Mouse (Mus musculus): ENCODE measurements around the gene Cox19. TPM values are rescaled to one million over a fixed set of nuclear protein-coding genes. Genes with fewer than 3 reads are reported as not detected.

Gene Cox19
- polyA plus RNA-seq, 1 experiment from 2014 or later: 93.2 TPM

DNA sequence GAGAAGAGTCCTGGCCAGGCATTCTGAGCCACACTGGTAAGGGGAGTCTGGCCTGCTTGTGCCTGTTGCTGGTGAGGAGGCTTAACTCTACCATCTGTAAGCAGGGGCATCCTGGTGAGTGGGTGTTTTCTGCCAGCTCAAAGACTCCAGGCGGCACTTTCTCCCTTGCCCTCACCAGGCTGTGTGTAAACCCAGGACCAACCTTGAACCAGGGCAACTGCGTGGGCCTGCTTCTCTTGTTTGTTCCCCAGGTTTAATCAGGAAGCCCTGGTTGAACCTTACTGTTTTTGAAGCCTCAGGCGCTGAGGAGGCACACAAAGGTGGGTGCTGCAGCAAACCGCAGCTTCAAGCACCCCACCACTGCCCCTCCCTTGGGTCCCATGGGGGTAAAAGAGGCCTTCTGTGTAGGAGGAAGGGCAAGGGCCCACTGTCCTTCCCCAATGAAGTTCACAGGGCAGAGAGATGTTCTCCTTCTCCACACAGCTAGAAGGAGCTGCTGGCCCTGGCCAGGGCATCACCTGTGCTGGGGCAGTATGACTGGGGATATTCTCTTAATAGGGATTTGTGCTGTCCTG, 16.8 kb upstream of the Cox19 start:
- Histone ChIP-seq H3K4me3 (no peak overlapping the region), H3K27ac (no peak overlapping the region), H3K36me3 (no peaks in the 10 kb centered on the region), H3K9me3 (no peaks in the 10 kb centered on the region), H3K27me3 (ENCODE audit: insufficient read depth, poor library complexity, severe bottlenecking) (0 out of 2 replicates have a peak, but pooled peaks cover 19% of the 10 kb centered on the region), H3K4me1 (peaks cover 63% of the 10 kb centered on the region)
- DNase-seq (ENCODE audit: low spot score): no peak
- 93% methylated on average over 4 of the region's 4 CpGs for WGBS

DNA sequence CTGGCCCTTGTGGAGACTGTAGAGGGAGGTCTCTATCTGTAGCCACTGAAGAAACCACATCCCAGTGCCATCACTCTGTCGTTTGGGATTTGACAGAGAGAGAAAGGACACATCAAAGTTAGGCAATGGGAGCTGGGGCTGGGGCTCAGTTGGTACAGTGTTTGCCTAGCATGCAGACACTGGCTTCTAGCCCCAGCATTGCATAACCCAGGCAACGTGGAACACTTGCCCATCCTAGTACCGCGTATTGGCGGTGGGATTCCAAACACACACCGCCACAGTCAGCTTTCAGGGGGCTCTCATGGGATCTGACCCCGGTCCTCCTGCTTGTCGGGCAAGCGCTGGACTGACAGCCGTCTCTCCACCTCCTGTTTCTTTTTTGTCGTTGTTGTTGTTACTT, 15.3 kb upstream of the Cox19 start:
- H3K4me3 ChIP-seq: no peak overlapping the region
- peaks cover 48% of the 10 kb centered on the region for H3K4me1 ChIP-seq
- 71% methylated on average over 11 of the region's 11 CpGs for WGBS
- H3K36me3 ChIP-seq: 0 out of 2 replicates have a peak, but pooled peaks cover 6% of the 10 kb centered on the region
- no peak for DNase-seq (ENCODE audit: low spot score)
- peaks cover 29% of the 10 kb centered on the region; the same call in 1 of the 2 replicates for H3K27me3 ChIP-seq (ENCODE audit: insufficient read depth, poor library complexity, severe bottlenecking)
- no peak overlapping the region for H3K27ac ChIP-seq
- H3K9me3 ChIP-seq: no peaks in the 10 kb centered on the region

DNA sequence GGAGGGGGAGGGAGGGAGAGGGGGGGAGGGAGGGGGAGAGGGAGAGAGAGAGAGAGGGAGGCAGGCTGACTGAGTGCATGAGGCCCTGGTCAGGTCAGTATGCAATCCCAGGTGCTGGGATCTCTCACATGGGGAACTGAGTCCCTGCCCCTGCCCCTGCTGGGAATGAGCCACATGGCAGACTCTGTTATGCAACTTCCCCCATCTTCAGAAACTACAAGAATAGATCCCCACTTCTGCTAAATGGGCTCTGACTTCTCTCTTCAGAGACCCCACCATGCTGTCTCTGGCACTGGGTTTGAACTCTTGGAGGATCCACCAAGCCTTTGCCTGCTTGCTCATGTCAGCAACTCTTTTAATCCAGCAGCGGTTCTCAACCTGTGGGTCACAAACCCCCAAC, 14.6 kb upstream of the Cox19 start:
- Histone ChIP-seq H3K27me3 (ENCODE audit: insufficient read depth, poor library complexity, severe bottlenecking) (peaks cover 29% of the 10 kb centered on the region; the same call in 1 of the 2 replicates), H3K4me1 (peaks cover 42% of the 10 kb centered on the region), H3K4me3 (no peak overlapping the region), H3K36me3 (0 out of 2 replicates have a peak, but pooled peaks cover 6% of the 10 kb centered on the region), H3K9me3 (no peaks in the 10 kb centered on the region), H3K27ac (peak overlapping the region; percentile 75; the same call in 1 of the 2 replicates)
- WGBS: 74% methylated on average over 1 of the region's 1 CpGs
- DNase-seq (ENCODE audit: low spot score): no peak

DNA sequence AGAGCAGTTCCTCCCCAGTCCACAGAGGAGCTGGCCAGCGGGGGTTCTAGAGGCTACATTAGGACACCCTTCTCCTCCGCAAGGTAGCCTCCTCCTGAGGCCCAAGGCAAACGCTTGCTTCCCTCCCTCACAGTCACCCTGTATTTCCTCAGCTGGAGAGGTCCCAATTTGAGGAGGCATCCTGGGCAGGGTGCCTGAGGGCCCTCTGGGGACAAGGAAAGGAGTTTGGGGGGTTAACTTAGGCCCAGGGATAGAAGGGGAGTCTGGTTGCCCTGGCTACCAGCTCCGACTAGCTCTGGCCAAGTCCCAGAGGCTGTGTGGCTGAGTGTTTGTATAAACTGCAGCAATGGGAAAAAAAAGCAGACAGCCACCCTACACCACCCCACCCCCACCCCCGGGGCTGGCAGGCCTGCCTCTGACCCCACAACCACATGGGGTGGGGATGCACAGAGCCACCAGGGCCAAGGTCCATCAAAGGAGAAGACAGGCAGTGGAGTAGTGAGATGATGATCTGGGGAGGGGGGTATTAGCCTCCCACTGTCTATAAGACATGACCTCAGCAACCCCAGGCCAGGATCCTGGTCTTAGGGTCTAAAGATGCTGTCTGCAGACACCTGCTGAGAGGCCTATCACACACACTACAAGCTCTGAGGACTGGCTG, 13.8 kb upstream of the Cox19 start:
- H3K9me3 ChIP-seq: no peaks in the 10 kb centered on the region
- DNase-seq (ENCODE audit: low spot score): no peak
- H3K4me1 ChIP-seq: peaks cover 34% of the 10 kb centered on the region
- 46% methylated on average over 5 of the region's 5 CpGs for WGBS
- H3K27ac ChIP-seq: peak overlapping the region; percentile 75
- H3K4me3 ChIP-seq: 0 out of 2 replicates have a peak overlapping the region, but pooled peaks have one; percentile 12
- peaks cover 32% of the 10 kb centered on the region; the same call in 1 of the 2 replicates for H3K27me3 ChIP-seq (ENCODE audit: insufficient read depth, poor library complexity, severe bottlenecking)
- H3K36me3 ChIP-seq: 0 out of 2 replicates have a peak, but pooled peaks cover 6% of the 10 kb centered on the region

DNA sequence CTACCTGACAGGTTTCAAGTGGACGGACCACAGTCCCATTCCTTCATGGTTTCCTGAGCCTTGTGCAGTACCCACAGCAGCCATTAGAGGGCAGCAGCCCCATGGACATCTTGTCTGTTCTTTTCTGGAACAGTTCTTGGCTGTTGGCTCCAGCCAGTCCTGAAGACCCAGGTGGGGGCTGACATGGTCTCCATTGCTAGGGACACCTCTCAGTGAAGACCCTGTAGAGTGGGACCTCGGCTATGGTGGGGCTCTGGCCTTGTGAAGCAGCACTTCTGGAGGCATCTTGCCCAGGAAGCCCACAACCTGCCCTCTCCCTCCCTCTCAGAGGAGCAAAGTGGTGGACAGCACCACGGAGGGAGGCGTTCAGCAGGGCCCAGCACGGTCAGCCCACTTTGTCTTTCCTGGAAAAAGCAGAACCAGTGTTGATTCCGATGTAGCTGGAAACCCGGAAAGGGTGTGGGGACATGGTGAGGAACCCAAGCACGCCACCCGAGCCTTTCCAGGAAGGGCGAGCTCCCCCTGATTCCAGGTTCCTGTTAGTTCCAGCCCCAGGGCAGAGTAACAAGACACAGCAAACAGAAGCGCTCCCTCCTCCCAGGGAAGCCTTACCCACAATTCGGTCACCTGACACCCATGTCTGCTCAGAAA, 13.2 kb upstream of the Cox19 start:
- H3K4me1 ChIP-seq: peaks cover 28% of the 10 kb centered on the region
- H3K27ac ChIP-seq: peak overlapping the region; percentile 75
- 25% methylated on average over 12 of the region's 12 CpGs for WGBS

DNA sequence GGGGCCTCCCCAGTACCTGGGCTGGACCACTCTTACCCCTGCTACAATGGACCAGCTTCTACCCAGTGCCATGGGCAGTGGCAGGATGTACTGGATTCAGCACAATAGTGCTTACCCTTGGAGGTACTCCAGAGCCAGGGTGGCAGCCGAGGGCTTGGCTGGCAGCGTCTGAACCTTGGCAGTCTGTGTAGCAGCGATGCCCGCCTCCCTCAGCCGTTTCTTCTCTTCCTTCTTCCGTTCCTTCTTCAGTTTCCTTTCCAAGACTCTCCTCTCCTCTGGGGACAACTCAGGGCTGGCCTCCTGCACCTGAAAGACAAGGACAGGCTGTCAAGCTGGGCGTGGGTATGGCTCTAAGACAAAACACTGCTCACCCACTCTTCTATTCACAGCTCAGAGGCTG, 12.6 kb upstream of the Cox19 start:
- 69% methylated on average over 7 of the region's 7 CpGs for WGBS
- Histone ChIP-seq H3K27me3 (ENCODE audit: insufficient read depth, poor library complexity, severe bottlenecking) (peaks cover 32% of the 10 kb centered on the region; the same call in 1 of the 2 replicates), H3K4me1 (peaks cover 29% of the 10 kb centered on the region), H3K9me3 (no peaks in the 10 kb centered on the region), H3K27ac (peak overlapping the region; percentile 75; the same call in 1 of the 2 replicates), H3K36me3 (0 out of 2 replicates have a peak, but pooled peaks cover 6% of the 10 kb centered on the region), H3K4me3 (0 out of 2 replicates have a peak overlapping the region, but pooled peaks have one; percentile 12)
- DNase-seq (ENCODE audit: low spot score): no peak

More for the DNA sequence above, 13.2 kb upstream of the Cox19 start:
- Histone ChIP-seq H3K9me3 (no peaks in the 10 kb centered on the region), H3K4me3 (peak overlapping the region; percentile 12; the same call in 1 of the 2 replicates), H3K27me3 (ENCODE audit: insufficient read depth, poor library complexity, severe bottlenecking) (peaks cover 32% of the 10 kb centered on the region; the same call in 1 of the 2 replicates), H3K36me3 (0 out of 2 replicates have a peak, but pooled peaks cover 6% of the 10 kb centered on the region)
- DNase-seq (ENCODE audit: low spot score): peak; percentile 90

DNA sequence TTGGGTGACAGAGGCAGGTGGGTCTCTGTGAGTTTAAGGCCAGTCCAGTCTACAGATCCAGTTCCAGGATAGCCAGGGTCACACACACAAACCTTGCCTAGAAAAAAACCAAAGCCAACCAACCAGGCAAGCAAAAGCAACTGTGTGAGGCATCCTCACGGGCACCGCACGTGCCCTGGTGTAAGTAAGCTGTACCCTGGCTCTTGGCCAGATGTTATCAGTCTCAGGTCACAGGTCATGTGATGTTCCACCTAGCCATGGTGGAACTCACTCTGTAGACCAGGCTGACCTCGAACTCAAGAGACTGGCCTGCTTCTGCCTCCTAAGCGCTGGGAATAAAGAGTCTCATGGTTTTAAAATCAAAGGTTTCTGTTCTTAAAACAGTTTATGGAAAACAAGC, 8.0 kb upstream of the Cox19 start:
- Histone ChIP-seq H3K27ac (no peak overlapping the region), H3K4me3 (no peak overlapping the region), H3K36me3 (0 out of 2 replicates have a peak, but pooled peaks cover 6% of the 10 kb centered on the region), H3K27me3 (ENCODE audit: insufficient read depth, poor library complexity, severe bottlenecking) (peaks cover 44% of the 10 kb centered on the region), H3K4me1 (peaks cover 24% of the 10 kb centered on the region), H3K9me3 (no peaks in the 10 kb centered on the region)
- WGBS: 92% methylated on average over 5 of the region's 5 CpGs
- DNase-seq (ENCODE audit: low spot score): no peak

DNA sequence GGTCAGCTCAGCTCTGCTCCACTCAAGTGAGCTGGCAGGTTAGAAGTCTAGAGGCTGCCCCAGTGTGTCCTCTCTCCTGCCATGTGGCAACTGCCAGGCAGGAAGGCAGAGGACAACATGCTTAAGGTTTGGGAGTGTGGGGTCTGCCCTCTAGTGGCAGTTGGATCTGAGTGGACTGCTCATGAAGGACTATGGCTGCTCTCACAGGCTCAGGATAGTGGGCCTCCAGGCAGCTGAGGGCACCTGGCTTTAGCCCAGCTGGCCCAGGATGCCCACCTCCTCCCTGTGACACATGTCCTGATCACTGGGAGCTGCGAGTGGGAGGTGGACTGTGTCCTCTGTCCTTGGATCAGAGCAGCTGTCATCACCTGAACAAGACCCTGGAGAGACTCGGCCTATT, 7.4 kb upstream of the Cox19 start:
- Histone ChIP-seq H3K4me1 (peaks cover 19% of the 10 kb centered on the region), H3K9me3 (no peaks in the 10 kb centered on the region), H3K27me3 (ENCODE audit: insufficient read depth, poor library complexity, severe bottlenecking) (peaks cover 47% of the 10 kb centered on the region), H3K27ac (no peak overlapping the region), H3K4me3 (no peak overlapping the region), H3K36me3 (0 out of 2 replicates have a peak, but pooled peaks cover 6% of the 10 kb centered on the region)
- DNase-seq (ENCODE audit: low spot score): peak; percentile 78
- 28% methylated on average over 2 of the region's 2 CpGs for WGBS

DNA sequence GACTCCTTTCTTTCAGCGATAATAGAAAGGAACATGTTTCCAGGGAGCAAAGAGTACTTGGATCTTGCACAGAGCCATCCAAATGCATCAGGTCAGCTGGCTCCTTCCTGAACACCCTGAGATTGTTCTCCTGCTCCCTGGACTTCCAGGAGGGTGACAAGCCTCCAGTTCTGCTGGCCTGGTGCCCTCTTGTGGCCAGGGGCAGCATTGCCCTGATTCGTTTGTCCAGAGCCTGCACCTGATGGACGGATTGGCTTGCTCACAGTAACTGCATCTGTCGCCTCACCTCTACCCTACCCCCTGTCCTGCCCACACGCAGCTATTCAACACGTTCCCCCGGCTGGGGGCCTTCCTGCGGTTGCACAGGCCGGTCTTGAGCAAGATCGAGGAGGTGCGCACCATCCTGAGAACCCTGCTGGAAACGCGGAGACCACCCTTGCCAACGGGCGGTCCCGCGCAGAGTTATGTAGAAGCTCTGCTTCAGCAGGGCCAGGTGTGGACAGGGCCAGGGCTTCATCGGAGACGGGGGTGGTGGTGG, 4.1 kb upstream of the Cox19 start:
- Histone ChIP-seq H3K4me1 (peaks cover 33% of the 10 kb centered on the region), H3K4me3 (no peak overlapping the region), H3K27me3 (ENCODE audit: insufficient read depth, poor library complexity, severe bottlenecking) (peaks cover 53% of the 10 kb centered on the region), H3K36me3 (no peaks in the 10 kb centered on the region), H3K9me3 (no peaks in the 10 kb centered on the region), H3K27ac (no peak overlapping the region)
- 36% methylated on average over 19 of the region's 19 CpGs for WGBS
- DNase-seq (ENCODE audit: low spot score): peak; percentile 87

DNA sequence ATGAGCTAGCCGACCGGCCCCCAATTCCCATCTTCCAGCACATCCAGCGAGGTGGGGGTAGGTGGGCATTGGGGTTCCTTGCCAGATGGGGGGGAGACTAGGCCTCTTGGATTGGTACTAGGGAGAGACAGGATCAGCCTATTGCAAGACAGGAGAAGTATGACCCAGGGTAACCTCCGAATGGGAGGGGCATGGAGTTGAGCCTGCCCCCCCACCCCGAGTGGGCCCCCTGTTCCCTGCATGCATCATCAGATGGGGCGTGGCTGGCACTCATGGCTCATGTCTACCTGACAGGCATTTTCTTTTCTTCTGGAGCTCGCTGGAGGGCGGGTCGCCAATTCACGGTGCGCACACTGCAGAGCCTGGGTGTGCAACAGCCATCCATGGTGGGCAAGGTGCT, 2.7 kb upstream of the Cox19 start:
- Histone ChIP-seq H3K27ac (no peak overlapping the region), H3K4me3 (no peak overlapping the region), H3K9me3 (no peaks in the 10 kb centered on the region), H3K27me3 (ENCODE audit: insufficient read depth, poor library complexity, severe bottlenecking) (peaks cover 64% of the 10 kb centered on the region), H3K4me1 (peaks cover 30% of the 10 kb centered on the region), H3K36me3 (no peaks in the 10 kb centered on the region)
- no peak for DNase-seq (ENCODE audit: low spot score)
- WGBS: 82% methylated on average over 11 of the region's 11 CpGs

DNA sequence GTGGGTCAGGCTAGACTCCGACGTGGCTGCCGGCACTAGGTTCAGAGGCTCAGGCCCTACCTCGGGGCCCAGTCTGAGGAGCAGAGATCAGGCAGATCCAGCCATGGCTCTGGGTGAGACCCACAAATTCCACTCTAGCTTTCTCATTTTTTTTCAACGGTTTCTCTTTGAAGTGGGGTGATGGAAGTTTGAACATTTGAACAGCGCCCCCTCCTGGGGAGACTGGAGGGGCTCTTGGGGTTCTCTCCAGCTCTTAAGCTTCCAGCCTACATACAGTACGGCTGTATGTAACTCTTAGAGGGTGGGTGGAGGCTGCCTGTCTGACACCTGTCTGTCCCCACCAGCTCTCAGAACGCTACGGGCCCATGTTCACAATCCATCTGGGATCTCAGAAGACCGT, 2.3 kb upstream of the Cox19 start:
- peaks cover 25% of the 10 kb centered on the region for H3K4me1 ChIP-seq
- DNase-seq (ENCODE audit: low spot score): no peak
- H3K27ac ChIP-seq: no peak overlapping the region
- no peak overlapping the region for H3K4me3 ChIP-seq
- no peaks in the 10 kb centered on the region for H3K36me3 ChIP-seq
- H3K9me3 ChIP-seq: no peaks in the 10 kb centered on the region
- H3K27me3 ChIP-seq (ENCODE audit: insufficient read depth, poor library complexity, severe bottlenecking): peaks cover 69% of the 10 kb centered on the region
- whole genome bisulfite sequencing: 57% methylated on average over 10 of the region's 10 CpGs

DNA sequence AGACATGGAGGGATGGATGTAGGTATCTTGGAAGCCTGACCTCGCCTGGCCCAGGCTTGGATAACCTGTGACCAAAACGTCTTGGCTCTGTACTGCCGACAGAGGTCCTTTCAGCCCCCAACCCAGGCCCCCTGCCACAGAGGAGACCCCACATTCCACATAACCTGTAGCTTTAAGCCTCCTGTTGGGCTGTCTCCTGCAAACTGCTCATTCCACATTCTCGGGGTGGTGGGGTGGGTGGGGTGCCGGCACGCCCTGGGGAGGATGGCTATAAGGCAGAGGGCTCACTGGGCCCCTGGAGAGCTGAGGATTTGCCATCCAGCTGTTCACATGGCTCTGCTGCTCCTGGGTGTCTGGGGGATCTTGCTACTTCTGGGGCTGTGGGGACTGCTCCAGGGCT, 1.1 kb upstream of the Cox19 start, which contains the start of gene Cyp2w1:
TSS of gene Cyp2w1 (plus strand) at position 301 of the 400 bp plus-strand sequence.
- Histone ChIP-seq H3K9me3 (no peaks in the 10 kb centered on the region), H3K4me3 (no peak within 1 kb of the TSS), H3K27me3 (ENCODE audit: insufficient read depth, poor library complexity, severe bottlenecking) (peaks cover 76% of the 10 kb centered on the region), H3K27ac (0 out of 2 replicates have a peak within 1 kb of the TSS, but pooled peaks have one; percentile 6), H3K4me1 (peaks cover 22% of the 10 kb centered on the region), H3K36me3 (no peaks in the 10 kb centered on the region)
- no peak for DNase-seq (ENCODE audit: low spot score)
- 61% methylated on average over 6 of the region's 6 CpGs for WGBS

Data from heart, embryonic 10.5 days (tissue).